Mouse (Mus musculus) kidney, postnatal 0 days (tissue): ENCODE results near the gene Traf3ip2. TPM values are rescaled to one million over a fixed set of nuclear protein-coding genes. Genes with fewer than 3 reads are reported as not detected.

Source experiments
- ATAC-seq: fragments of 200-750 bp; cut with Nextera tagmentation; replicated peaks from 2 replicates; pipeline ENCODE4 v1.8.0; 2017; ENCODE audit warnings: low read depth, moderate number of reproducible peaks, moderate TSS enrichment, moderate library complexity; ENCODE audit not compliant: low FRiP score
- DNase-seq: peaks from one replicate; pipeline ENCODE4 v3.0.0-alpha.2; 2016; ENCODE audit warnings: low spot score
- H3K27ac ChIP-seq: fragments of 300-500 bp; sonication (generic); 2 replicates; pipeline ENCODE4 v1.5.1; 2014; ENCODE audit warnings: mild to moderate bottlenecking
- H3K27me3 ChIP-seq: fragments of 300-500 bp; sonication (generic); 2 replicates; pipeline ENCODE4 v1.6.1; 2014; ENCODE audit warnings: low read length, mixed read lengths; ENCODE audit not compliant: insufficient read depth
- H3K36me3 ChIP-seq: fragments of 300-500 bp; sonication (generic); 2 replicates; pipeline ENCODE4 v1.6.1; 2014; ENCODE audit warnings: low read length, mixed read lengths; ENCODE audit not compliant: insufficient read depth
- H3K4me1 ChIP-seq: fragments of 300-500 bp; sonication (generic); replicated peaks from 2 replicates; pipeline ENCODE4 v1.6.1; 2014; ENCODE audit warnings: antibody characterized with exemption, low read length, mixed read lengths; ENCODE audit not compliant: insufficient read depth
- H3K4me2 ChIP-seq: fragments of 300-500 bp; sonication (generic); 2 replicates; pipeline ENCODE4 v1.6.1; 2014; ENCODE audit warnings: mild to moderate bottlenecking, low read length, moderate library complexity, mixed read lengths
- H3K4me3 ChIP-seq: fragments of 300-500 bp; sonication (generic); replicated peaks from 2 replicates; pipeline ENCODE4 v1.5.1; 2014; ENCODE audit warnings: low read depth, low read length
- H3K9ac ChIP-seq: fragments of 300-500 bp; sonication (generic); 2 replicates; pipeline ENCODE4 v1.6.1; 2014; ENCODE audit warnings: low read depth, low read length
- H3K9me3 ChIP-seq: fragments of 300-500 bp; sonication (generic); replicated peaks from 2 replicates; pipeline ENCODE4 v1.6.1; 2016; ENCODE audit warnings: low read length, inconsistent platforms, mixed read lengths
- CTCF ChIP-seq: IDR thresholded peaks from 2 replicates; pipeline ENCODE4 v1.5.1; 2016; ENCODE audit warnings: antibody characterized with exemption, low read depth, mild to moderate bottlenecking, moderate library complexity
- WGBS: fragments of 180-500 bp; shearing (Covaris S2); extraction: QIAGEN DNeasy Blood & Tissue Kit; methylation state at CpG from one replicate; pipeline ENCODE4 v1.1.7; 2014; 5-methylcytosine and 5-hydroxymethylcytosine counted together
- polyA plus RNA-seq: library from polyadenylated mRNA; unstranded; fragments of >200 nt; fragmentation: Nextera tagmentation; extraction: Ambion mirVana; gene quantifications from 2 replicates; pipeline ENCODE4 v1.2.1, GENCODE M21; 2015

The Traf3ip2 gene
- polyA plus RNA-seq, 1 experiment from 2014 or later = 15.0 TPM

DNA sequence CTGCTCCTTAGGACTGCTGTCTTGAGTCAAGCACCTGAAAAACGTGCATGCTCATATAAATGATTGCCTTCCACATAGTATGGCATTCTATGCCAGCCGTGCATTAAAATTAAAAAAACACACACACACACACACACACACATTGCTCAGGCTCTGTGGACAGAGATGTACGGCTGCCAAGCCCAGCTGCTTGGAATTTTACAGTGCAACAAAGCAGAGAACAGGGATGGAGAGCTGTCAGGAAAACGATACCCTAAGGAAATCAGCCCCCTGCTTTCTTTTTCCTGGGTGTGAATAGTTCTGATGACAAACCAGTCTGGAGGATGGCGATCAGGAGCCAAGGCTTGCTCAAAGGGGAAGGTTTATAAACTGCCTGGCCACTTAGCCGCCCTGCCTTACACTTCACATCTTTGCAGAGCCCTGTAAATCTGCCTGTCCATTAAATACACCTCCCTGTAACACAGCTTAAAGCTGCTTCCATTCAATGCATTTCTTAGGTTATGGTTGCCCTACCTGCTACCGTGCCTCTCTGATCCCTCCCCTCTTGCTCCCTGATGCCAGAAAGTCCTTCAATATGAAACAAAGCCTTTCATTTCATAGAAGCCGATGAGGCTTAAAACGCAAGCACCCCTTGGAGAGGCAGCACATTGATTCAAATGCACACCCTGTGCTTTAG, 15.5 kb upstream of the Traf3ip2 start:
- H3K4me3 ChIP-seq = no peak overlapping the region
- H3K27me3 ChIP-seq = no peaks in the 10 kb centered on the region
- H3K4me2 ChIP-seq = no peak overlapping the region
- no peak for ATAC-seq
- H3K9me3 ChIP-seq = peaks cover 11% of the 10 kb centered on the region; the same call in 1 of the 2 replicates
- TF ChIP-seq CTCF = no peak
- H3K9ac ChIP-seq = no peak overlapping the region
- no peaks in the 10 kb centered on the region for H3K36me3 ChIP-seq
- 28% methylated on average over 9 of the region's 9 CpGs for WGBS
- H3K27ac ChIP-seq = no peak overlapping the region
- no peak for DNase-seq
- H3K4me1 ChIP-seq = 0 out of 2 replicates have a peak, but pooled peaks cover 3% of the 10 kb centered on the region

DNA sequence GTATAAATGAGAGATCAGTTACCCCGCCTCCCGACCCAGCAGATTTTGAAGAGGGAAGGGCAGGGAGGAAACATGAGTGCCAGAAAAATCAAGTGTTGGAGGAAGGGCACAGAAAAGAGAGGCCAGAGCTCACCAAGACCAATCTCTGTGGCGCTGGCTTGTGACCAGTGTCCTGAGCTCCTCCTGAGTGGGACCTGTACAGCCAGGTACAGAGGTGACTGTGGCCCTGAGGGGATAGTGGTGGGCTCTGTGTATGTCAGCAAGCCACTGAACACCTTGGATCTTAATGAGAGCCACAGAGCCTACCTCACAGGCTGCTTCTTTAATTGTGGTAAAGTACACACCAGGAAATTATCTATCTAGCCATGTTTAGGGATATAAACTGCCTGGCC, 14.9 kb upstream of the Traf3ip2 start:
- peaks cover 11% of the 10 kb centered on the region; the same call in 1 of the 2 replicates for H3K9me3 ChIP-seq
- H3K27ac ChIP-seq = no peak overlapping the region
- 0 out of 2 replicates have a peak, but pooled peaks cover 3% of the 10 kb centered on the region for H3K4me1 ChIP-seq
- WGBS = 49% methylated on average over 3 of the region's 3 CpGs
- ATAC-seq (no peak), DNase-seq (no peak)
- H3K9ac ChIP-seq = no peak overlapping the region
- H3K36me3 ChIP-seq = no peaks in the 10 kb centered on the region
- no peaks in the 10 kb centered on the region for H3K27me3 ChIP-seq
- no peak overlapping the region for H3K4me2 ChIP-seq
- no peak overlapping the region for H3K4me3 ChIP-seq
- no peak for TF ChIP-seq CTCF

DNA sequence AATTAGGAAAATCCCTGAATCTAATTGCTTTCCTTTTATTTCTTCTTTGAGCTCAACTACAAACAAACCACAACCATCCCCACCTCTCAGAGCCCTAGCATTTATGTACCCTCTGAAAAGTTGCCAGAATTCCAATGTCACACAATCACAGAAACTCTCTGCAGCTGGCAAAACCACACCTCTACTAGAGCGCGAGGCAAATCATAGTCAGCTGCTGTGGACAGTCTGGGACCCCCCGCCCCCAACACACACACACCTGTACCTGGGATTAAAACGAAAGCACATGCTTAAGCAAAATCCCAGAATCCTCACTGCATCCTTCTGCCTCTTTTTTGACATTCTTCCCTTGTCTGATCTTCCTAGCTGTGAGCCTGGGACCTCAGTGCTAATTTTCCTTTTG, 13.1 kb upstream of the Traf3ip2 start:
- Histone ChIP-seq H3K27ac (no peak overlapping the region), H3K36me3 (no peaks in the 10 kb centered on the region), H3K4me3 (no peak overlapping the region), H3K9ac (no peak overlapping the region), H3K4me1 (0 out of 2 replicates have a peak, but pooled peaks cover 3% of the 10 kb centered on the region), H3K4me2 (no peak overlapping the region), H3K27me3 (no peaks in the 10 kb centered on the region), H3K9me3 (no peaks in the 10 kb centered on the region)
- DNase-seq (no peak), ATAC-seq (no peak)
- WGBS = 88% methylated on average over 4 of the region's 4 CpGs
- TF ChIP-seq CTCF = no peak

DNA sequence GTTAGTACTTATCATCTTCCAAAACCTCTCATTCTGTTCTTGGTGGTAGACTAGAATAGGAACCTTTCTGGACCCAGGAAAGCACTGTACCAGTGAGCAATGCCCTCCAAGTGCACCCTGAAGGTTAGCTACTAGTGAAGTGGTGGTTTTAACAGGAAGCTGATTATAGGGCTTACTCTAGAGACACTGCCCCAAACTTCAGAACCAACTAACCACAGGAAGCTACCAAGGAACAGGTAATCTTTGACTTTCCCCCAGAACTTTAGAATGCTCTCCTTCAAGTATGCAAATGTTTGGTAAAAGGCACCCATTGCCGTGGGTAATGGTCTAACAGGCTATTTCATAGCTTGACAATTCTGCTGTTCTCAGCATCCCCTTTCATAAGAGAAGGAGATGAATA, 12.6 kb upstream of the Traf3ip2 start:
- no peak for TF ChIP-seq CTCF
- no peaks in the 10 kb centered on the region for H3K36me3 ChIP-seq
- H3K27ac ChIP-seq = no peak overlapping the region
- H3K4me3 ChIP-seq = no peak overlapping the region
- H3K9ac ChIP-seq = no peak overlapping the region
- no peak for DNase-seq
- 0 out of 2 replicates have a peak, but pooled peaks cover 3% of the 10 kb centered on the region for H3K4me1 ChIP-seq
- H3K27me3 ChIP-seq = no peaks in the 10 kb centered on the region
- H3K9me3 ChIP-seq = no peaks in the 10 kb centered on the region
- no peak for ATAC-seq
- H3K4me2 ChIP-seq = no peak overlapping the region
- WGBS = 58% methylated on average over 1 of the region's 1 CpGs

DNA sequence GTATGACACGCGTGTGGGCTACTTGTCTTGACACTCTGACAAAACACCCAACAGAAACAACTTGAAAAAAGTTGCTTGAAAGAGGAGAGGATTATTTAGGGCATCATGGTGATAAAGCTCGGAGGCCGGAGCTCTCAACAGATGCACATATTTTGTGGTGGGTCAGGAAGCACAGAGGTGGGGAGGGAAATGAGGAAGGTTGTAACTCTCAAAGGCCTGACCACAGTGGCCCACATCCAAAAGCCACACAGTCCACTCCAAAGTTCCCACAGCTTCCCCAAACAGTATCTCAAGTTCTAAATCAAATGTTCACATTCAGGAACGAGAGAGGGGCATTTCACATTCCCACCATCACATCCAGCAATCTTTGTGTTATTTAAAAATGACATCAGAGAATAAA, 11.7 kb upstream of the Traf3ip2 start:
- Histone ChIP-seq H3K4me2 (no peak overlapping the region), H3K4me3 (no peak overlapping the region), H3K9me3 (peaks cover 3% of the 10 kb centered on the region; the same call in 1 of the 2 replicates), H3K36me3 (no peaks in the 10 kb centered on the region), H3K27me3 (no peaks in the 10 kb centered on the region), H3K27ac (no peak overlapping the region), H3K9ac (no peak overlapping the region), H3K4me1 (0 out of 2 replicates have a peak, but pooled peaks cover 3% of the 10 kb centered on the region)
- no peak for TF ChIP-seq CTCF
- DNase-seq = no peak
- no peak for ATAC-seq
- 56% methylated on average over 5 of the region's 5 CpGs for WGBS

DNA sequence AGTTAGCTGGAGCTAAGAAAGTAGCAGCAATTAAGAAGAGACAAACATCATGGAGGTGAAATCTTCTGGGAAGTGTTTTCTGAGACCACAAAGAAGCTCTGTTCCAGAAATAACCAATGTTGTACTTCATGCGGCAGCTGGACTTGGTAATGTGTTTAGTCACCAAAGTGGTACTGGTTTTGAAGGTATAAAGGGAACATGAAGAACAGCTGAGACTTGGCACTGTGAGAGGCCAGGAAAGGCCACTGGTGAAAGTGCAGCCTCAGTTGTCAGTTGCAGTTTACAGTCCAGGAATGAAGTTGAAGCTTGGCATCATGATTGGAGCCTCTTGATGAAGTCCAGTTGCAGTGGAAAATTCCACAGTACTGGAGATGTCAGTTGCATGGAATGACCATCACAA, 6.3 kb upstream of the Traf3ip2 start:
- no peak overlapping the region for H3K27ac ChIP-seq
- no peaks in the 10 kb centered on the region for H3K27me3 ChIP-seq
- TF ChIP-seq CTCF = no peak
- H3K9me3 ChIP-seq = peaks cover 3% of the 10 kb centered on the region; the same call in 1 of the 2 replicates
- no peak for ATAC-seq
- H3K9ac ChIP-seq = no peak overlapping the region
- WGBS = 100% methylated on average over 1 of the region's 1 CpGs
- H3K36me3 ChIP-seq = no peaks in the 10 kb centered on the region
- no peak overlapping the region for H3K4me3 ChIP-seq
- no peaks in the 10 kb centered on the region for H3K4me1 ChIP-seq
- no peak overlapping the region for H3K4me2 ChIP-seq
- no peak for DNase-seq
